Mouse (Mus musculus): ENCODE results near the gene Lrch1. TPM values are rescaled to one million over a fixed set of nuclear protein-coding genes. Genes with fewer than 3 reads are reported as not detected.

The Lrch1 gene
- polyA plus RNA-seq, 1 experiment from 2014 or later: 15.4 TPM

- Histone ChIP-seq H3K4me1 (ENCODE audit: control insufficient read depth, insufficient read depth, low read depth, low read length) (peaks cover 7% of the 10 kb centered on the region; the same call in 1 of the 2 replicates), H3K27ac (ENCODE audit: low read depth, low read length) (no peak overlapping the region; the same call in 1 of the 2 replicates), H3K4me3 (ENCODE audit: low read length) (no peak overlapping the region), H3K9me3 (ENCODE audit: control insufficient read depth, low read length) (no peaks in the 10 kb centered on the region), H3K9ac (ENCODE audit: low read depth, low read length) (no peak overlapping the region), H3K36me3 (ENCODE audit: control insufficient read depth, insufficient read depth, low read length) (no peaks in the 10 kb centered on the region), H3K27me3 (replicated peaks; ENCODE audit: control insufficient read depth, insufficient read depth, low read length) (no peaks in the 10 kb centered on the region), H3K4me2 (ENCODE audit: low read length) (no peak overlapping the region)
- ATAC-seq: 0 out of 2 replicates have a peak, but pooled peaks have one; percentile 3
- WGBS: 32% methylated on average over 2 of the region's 2 CpGs
Observed at GRCm38 (mm10) chr14:74845661-74846274, 101.9 kb downstream of the Lrch1 start.

GRCm38 (mm10) chr14:74841708-74842107 is 106.0 kb downstream of the Lrch1 start:
- no peak overlapping the region for H3K9ac ChIP-seq (ENCODE audit: low read depth, low read length)
- H3K4me2 ChIP-seq (ENCODE audit: low read length): no peak overlapping the region
- no peaks in the 10 kb centered on the region for H3K9me3 ChIP-seq (ENCODE audit: control insufficient read depth, low read length)
- no peak overlapping the region for H3K4me3 ChIP-seq (ENCODE audit: low read length)
- ATAC-seq: no peak
- peaks cover 6% of the 10 kb centered on the region; the same call in 1 of the 2 replicates for H3K4me1 ChIP-seq (ENCODE audit: control insufficient read depth, insufficient read depth, low read depth, low read length)
- WGBS: 77% methylated on average over 2 of the region's 2 CpGs
- no peaks in the 10 kb centered on the region for H3K27me3 ChIP-seq (replicated peaks; ENCODE audit: control insufficient read depth, insufficient read depth, low read length)
- H3K36me3 ChIP-seq (ENCODE audit: control insufficient read depth, insufficient read depth, low read length): no peaks in the 10 kb centered on the region
- no peak overlapping the region for H3K27ac ChIP-seq (ENCODE audit: low read depth, low read length)

DNA sequence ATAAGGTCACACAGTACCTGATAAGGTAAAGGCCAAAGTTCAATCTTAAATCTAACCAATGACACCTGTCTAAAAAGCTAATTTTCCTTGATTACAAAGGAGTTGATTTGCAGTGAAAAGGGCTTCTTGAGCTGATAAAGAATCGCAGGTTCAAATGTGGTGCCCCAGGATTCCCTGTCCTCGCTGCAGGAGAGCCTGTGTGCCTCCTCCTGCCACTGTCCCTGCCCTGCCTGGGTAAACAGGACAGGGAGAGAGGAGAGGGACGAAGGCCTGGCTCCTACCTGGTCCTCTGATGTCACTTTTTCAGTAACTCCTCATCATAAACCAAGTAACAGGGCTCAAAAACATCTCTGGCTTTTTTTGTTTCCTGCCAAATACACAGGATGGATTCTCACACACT is 106.4 kb downstream of the Lrch1 start:
- no peak for ATAC-seq
- WGBS: 85% methylated on average over 3 of the region's 3 CpGs
- H3K9ac ChIP-seq (ENCODE audit: low read depth, low read length): no peak overlapping the region
- no peak overlapping the region for H3K27ac ChIP-seq (ENCODE audit: low read depth, low read length)
- H3K4me1 ChIP-seq (ENCODE audit: control insufficient read depth, insufficient read depth, low read depth, low read length): peaks cover 4% of the 10 kb centered on the region; the same call in 1 of the 2 replicates
- H3K36me3 ChIP-seq (ENCODE audit: control insufficient read depth, insufficient read depth, low read length): no peaks in the 10 kb centered on the region
- no peaks in the 10 kb centered on the region for H3K27me3 ChIP-seq (replicated peaks; ENCODE audit: control insufficient read depth, insufficient read depth, low read length)
- no peak overlapping the region for H3K4me3 ChIP-seq (ENCODE audit: low read length)
- no peaks in the 10 kb centered on the region for H3K9me3 ChIP-seq (ENCODE audit: control insufficient read depth, low read length)
- H3K4me2 ChIP-seq (ENCODE audit: low read length): no peak overlapping the region

DNA sequence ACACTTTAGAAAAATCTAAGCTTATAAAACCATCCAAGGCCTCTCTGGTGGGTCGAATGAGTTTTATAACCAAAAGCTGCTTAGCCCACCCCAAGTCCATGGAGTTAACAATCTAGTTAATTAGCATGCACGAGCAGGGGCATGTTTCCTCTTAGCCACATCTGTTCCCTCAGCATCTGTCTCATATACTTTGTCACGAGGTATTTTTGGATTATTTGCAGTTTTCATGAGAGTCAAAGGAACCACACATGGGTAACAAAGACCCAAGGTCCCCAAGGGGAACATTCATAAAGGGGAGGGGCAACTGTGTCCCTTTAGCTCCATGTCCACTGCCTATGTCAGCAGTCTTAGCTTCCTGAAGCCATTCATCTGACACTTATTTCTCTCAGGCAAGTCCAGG is 106.9 kb downstream of the Lrch1 start:
- ATAC-seq: no peak
- Histone ChIP-seq H3K4me2 (ENCODE audit: low read length) (no peak overlapping the region), H3K4me1 (ENCODE audit: control insufficient read depth, insufficient read depth, low read depth, low read length) (peaks cover 4% of the 10 kb centered on the region; the same call in 1 of the 2 replicates)

DNA sequence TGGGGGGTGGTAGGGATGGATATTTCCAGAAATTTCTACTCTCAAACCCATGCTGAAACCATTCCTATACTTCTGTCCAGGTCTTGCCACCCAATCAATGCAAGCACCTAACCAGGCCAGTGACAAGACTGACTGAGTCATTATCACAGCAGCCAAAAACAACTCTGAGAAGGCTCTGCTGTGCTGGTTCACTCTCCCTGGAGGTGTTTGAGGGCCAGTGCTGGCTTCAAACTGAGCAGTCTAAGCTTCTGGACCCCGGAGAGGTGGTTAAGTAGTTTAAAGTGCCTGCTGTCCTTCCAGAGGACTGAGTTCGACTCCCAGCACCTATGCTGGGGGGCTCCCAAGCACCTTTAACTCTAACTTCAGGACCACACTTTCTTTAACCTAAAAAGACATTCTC is 107.3 kb downstream of the Lrch1 start:
- H3K36me3 ChIP-seq (ENCODE audit: control insufficient read depth, insufficient read depth, low read length): no peaks in the 10 kb centered on the region
- H3K27me3 ChIP-seq (replicated peaks; ENCODE audit: control insufficient read depth, insufficient read depth, low read length): no peaks in the 10 kb centered on the region
- ATAC-seq: no peak
- 82% methylated on average over 2 of the region's 2 CpGs for WGBS
- H3K4me1 ChIP-seq (ENCODE audit: control insufficient read depth, insufficient read depth, low read depth, low read length): no peaks in the 10 kb centered on the region
- H3K4me2 ChIP-seq (ENCODE audit: low read length): no peak overlapping the region
- H3K9ac ChIP-seq (ENCODE audit: low read depth, low read length): no peak overlapping the region
- no peak overlapping the region for H3K27ac ChIP-seq (ENCODE audit: low read depth, low read length)
- H3K4me3 ChIP-seq (ENCODE audit: low read length): no peak overlapping the region
- H3K9me3 ChIP-seq (ENCODE audit: control insufficient read depth, low read length): no peaks in the 10 kb centered on the region

More for the DNA sequence above, 106.9 kb downstream of the Lrch1 start:
- Histone ChIP-seq H3K4me3 (ENCODE audit: low read length) (no peak overlapping the region), H3K27ac (ENCODE audit: low read depth, low read length) (no peak overlapping the region), H3K27me3 (replicated peaks; ENCODE audit: control insufficient read depth, insufficient read depth, low read length) (no peaks in the 10 kb centered on the region), H3K36me3 (ENCODE audit: control insufficient read depth, insufficient read depth, low read length) (no peaks in the 10 kb centered on the region), H3K9me3 (ENCODE audit: control insufficient read depth, low read length) (no peaks in the 10 kb centered on the region), H3K9ac (ENCODE audit: low read depth, low read length) (no peak overlapping the region)
- 49% methylated on average over 3 of the region's 3 CpGs for WGBS

DNA sequence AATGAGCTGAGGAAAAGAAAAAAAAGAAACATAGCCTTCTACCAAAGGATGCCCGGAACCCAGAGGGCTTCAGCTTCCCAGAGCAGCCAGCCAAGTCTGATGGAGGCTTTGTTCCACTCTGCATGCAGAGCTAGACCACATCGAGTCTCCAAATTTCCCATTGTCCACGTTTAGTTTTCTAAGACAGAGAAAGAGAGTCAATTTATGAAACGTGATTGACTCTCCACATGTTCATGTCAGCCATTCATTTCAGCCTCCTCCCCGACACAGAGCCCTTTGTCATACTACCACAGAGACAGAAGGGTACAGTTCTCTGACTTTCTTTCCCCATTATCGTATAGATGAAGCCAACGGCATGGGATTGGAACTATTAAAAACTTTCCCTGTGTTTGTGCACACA is 108.9 kb downstream of the Lrch1 start:
- Histone ChIP-seq H3K36me3 (ENCODE audit: control insufficient read depth, insufficient read depth, low read length) (no peaks in the 10 kb centered on the region), H3K4me1 (ENCODE audit: control insufficient read depth, insufficient read depth, low read depth, low read length) (no peaks in the 10 kb centered on the region), H3K9ac (ENCODE audit: low read depth, low read length) (no peak overlapping the region), H3K27ac (ENCODE audit: low read depth, low read length) (no peak overlapping the region), H3K9me3 (ENCODE audit: control insufficient read depth, low read length) (no peaks in the 10 kb centered on the region), H3K27me3 (replicated peaks; ENCODE audit: control insufficient read depth, insufficient read depth, low read length) (no peaks in the 10 kb centered on the region), H3K4me3 (ENCODE audit: low read length) (no peak overlapping the region), H3K4me2 (ENCODE audit: low read length) (no peak overlapping the region)
- WGBS: 69% methylated on average over 7 of the region's 7 CpGs
- ATAC-seq: no peak

DNA sequence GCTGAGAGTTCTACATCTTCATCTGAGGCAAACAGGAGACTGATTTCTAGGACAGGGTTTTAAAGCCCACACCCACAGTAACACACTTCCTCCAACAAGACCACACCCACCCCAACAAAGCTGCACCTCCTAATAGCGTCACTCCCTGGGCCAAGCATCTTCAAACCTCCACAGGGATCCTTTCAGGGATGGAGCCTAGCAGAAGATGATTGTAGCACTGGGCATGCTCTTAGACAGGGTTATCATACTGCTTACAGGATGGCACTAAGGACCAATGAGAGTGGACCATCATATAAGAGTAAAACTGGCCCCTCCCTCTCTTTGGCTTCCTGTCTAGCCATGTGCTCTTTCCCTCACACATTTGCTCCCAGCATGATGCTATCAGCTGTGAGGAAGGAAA is 112.7 kb downstream of the Lrch1 start:
- Histone ChIP-seq H3K9ac (ENCODE audit: low read depth, low read length) (no peak overlapping the region), H3K4me3 (ENCODE audit: low read length) (no peak overlapping the region), H3K4me1 (ENCODE audit: control insufficient read depth, insufficient read depth, low read depth, low read length) (peaks cover 4% of the 10 kb centered on the region; the same call in 1 of the 2 replicates), H3K36me3 (ENCODE audit: control insufficient read depth, insufficient read depth, low read length) (no peaks in the 10 kb centered on the region), H3K27me3 (replicated peaks; ENCODE audit: control insufficient read depth, insufficient read depth, low read length) (no peaks in the 10 kb centered on the region), H3K27ac (ENCODE audit: low read depth, low read length) (no peak overlapping the region), H3K9me3 (ENCODE audit: control insufficient read depth, low read length) (no peaks in the 10 kb centered on the region), H3K4me2 (ENCODE audit: low read length) (no peak overlapping the region)
- WGBS: 85% methylated on average over 1 of the region's 1 CpGs
- no peak for ATAC-seq

GRCm38 (mm10) chr14:74834215-74834614 is 113.5 kb downstream of the Lrch1 start:
- Histone ChIP-seq H3K27ac (ENCODE audit: low read depth, low read length) (no peak overlapping the region), H3K4me2 (ENCODE audit: low read length) (no peak overlapping the region), H3K36me3 (ENCODE audit: control insufficient read depth, insufficient read depth, low read length) (no peaks in the 10 kb centered on the region), H3K27me3 (replicated peaks; ENCODE audit: control insufficient read depth, insufficient read depth, low read length) (no peaks in the 10 kb centered on the region), H3K4me3 (ENCODE audit: low read length) (no peak overlapping the region), H3K9me3 (ENCODE audit: control insufficient read depth, low read length) (no peaks in the 10 kb centered on the region), H3K4me1 (ENCODE audit: control insufficient read depth, insufficient read depth, low read depth, low read length) (peaks cover 4% of the 10 kb centered on the region; the same call in 1 of the 2 replicates), H3K9ac (ENCODE audit: low read depth, low read length) (no peak overlapping the region)
- ATAC-seq: no peak
- WGBS: 92% methylated on average over 1 of the region's 1 CpGs

GRCm38 (mm10) chr14:74831653-74832052 is 116.0 kb downstream of the Lrch1 start:
- H3K27me3 ChIP-seq (replicated peaks; ENCODE audit: control insufficient read depth, insufficient read depth, low read length): no peaks in the 10 kb centered on the region
- WGBS: 79% methylated on average over 5 of the region's 5 CpGs
- no peak overlapping the region for H3K4me3 ChIP-seq (ENCODE audit: low read length)
- no peak overlapping the region for H3K4me2 ChIP-seq (ENCODE audit: low read length)
- ATAC-seq: no peak
- H3K9me3 ChIP-seq (ENCODE audit: control insufficient read depth, low read length): no peaks in the 10 kb centered on the region
- H3K27ac ChIP-seq (ENCODE audit: low read depth, low read length): no peak overlapping the region
- H3K4me1 ChIP-seq (ENCODE audit: control insufficient read depth, insufficient read depth, low read depth, low read length): peaks cover 4% of the 10 kb centered on the region; the same call in 1 of the 2 replicates
- no peak overlapping the region for H3K9ac ChIP-seq (ENCODE audit: low read depth, low read length)
- H3K36me3 ChIP-seq (ENCODE audit: control insufficient read depth, insufficient read depth, low read length): no peaks in the 10 kb centered on the region

Measured in hindbrain, embryonic 16.5 days (tissue).